Mouse (Mus musculus) CH12.LX (cell line): ENCODE data around the gene Zfp444. TPM values are rescaled to one million over a fixed set of nuclear protein-coding genes. Genes with fewer than 3 reads are reported as not detected.
A peak's percentile ranks its signal among the peaks of the same experiment; 100 is the strongest.
"Not testable (repeated sequence)": the region's sequence is repeated elsewhere in the genome, so short reads cannot be mapped to it uniquely, and the experiment has no call there.

Experiments used
- DNase-seq: peaks from one replicate; pipeline ENCODE4 v3.0.0-alpha.2; 2013; ENCODE audit errors: extremely low read depth
- H3K27ac ChIP-seq: 2 replicates; pipeline ENCODE4 v1.5.1; 2012; ENCODE audit warnings: low read depth, mild to moderate bottlenecking, control low read depth, moderate library complexity; ENCODE audit not compliant: insufficient read depth
- H3K27me3 ChIP-seq: replicated peaks from 2 replicates; pipeline ENCODE3; 2012; ENCODE audit warnings: inconsistent platforms
- H3K36me3 ChIP-seq, 2 experiments: replicated peaks in 1 of 2; 2 replicates each; pipeline versions ENCODE3 to v1.6.1; 2012; ENCODE audit warnings: inconsistent platforms in 1 of 2, low read length in 1 of 2, mild to moderate bottlenecking in 1 of 2, mixed read lengths in 1 of 2, moderate library complexity in 1 of 2; ENCODE audit not compliant: control insufficient read depth in 1 of 2, insufficient read depth in 1 of 2
- H3K4me1 ChIP-seq, 2 experiments: 2 replicates each; pipeline ENCODE4 v1.6.1; 2012; ENCODE audit warnings: inconsistent platforms in 1 of 2, moderate library complexity in 1 of 2; ENCODE audit not compliant: insufficient read depth in 2 of 2, control insufficient read depth in 1 of 2
- H3K4me2 ChIP-seq: 2 replicates; pipeline ENCODE4 v1.6.1; 2012; ENCODE audit warnings: low read depth, mild to moderate bottlenecking, control low read depth; ENCODE audit not compliant: poor library complexity, insufficient read depth, severe bottlenecking
- H3K4me3 ChIP-seq, 3 experiments: fragments of 150-350 bp in 1 of 3; sonication (generic) in 1 of 3; replicated peaks in 1 of 3; 2 replicates each; pipeline versions ENCODE3 to v1.5.1; 2011 to 2012; ENCODE audit warnings: low read depth in 2 of 3, low read length in 2 of 3, mild to moderate bottlenecking in 2 of 3, moderate library complexity in 2 of 3, control low read depth in 1 of 3, improper control_type of control experiment in 1 of 3, inconsistent platforms in 1 of 3, mixed read lengths in 1 of 3; ENCODE audit not compliant: poor library complexity in 1 of 3
- H3K79me2 ChIP-seq: replicated peaks from 2 replicates; pipeline ENCODE4 v1.6.1; 2012; ENCODE audit warnings: mild to moderate bottlenecking, moderate library complexity; ENCODE audit not compliant: control insufficient read depth, poor library complexity, insufficient read depth, severe bottlenecking; ENCODE audit errors: extremely low read depth
- H3K9ac ChIP-seq: 2 replicates; pipeline ENCODE4 v1.6.1; 2012; ENCODE audit warnings: low read depth, mild to moderate bottlenecking, control low read depth, moderate library complexity; ENCODE audit not compliant: insufficient read depth
- H3K9me3 ChIP-seq: replicated peaks from 2 replicates; pipeline ENCODE3; 2012; ENCODE audit warnings: low read length, inconsistent platforms, mixed read lengths
- CHD1 ChIP-seq: IDR thresholded peaks from 2 replicates; pipeline ENCODE4 v1.6.1; 2012; ENCODE audit warnings: low read depth, low read length, improper control_type of control experiment, inconsistent platforms
- CHD2 ChIP-seq: IDR thresholded peaks from 2 replicates; pipeline ENCODE4 v1.6.1; 2011; ENCODE audit warnings: low read length, improper control_type of control experiment
- CTCF ChIP-seq, 2 experiments: IDR thresholded peaks in 1 of 2; conservative IDR thresholded peaks in 1 of 2; 2 replicates each; pipeline ENCODE4 v1.5.1; 2011 to 2012; ENCODE audit warnings: low read depth in 2 of 2, low read length in 2 of 2, improper control_type of control experiment in 1 of 2, inconsistent platforms in 1 of 2, mild to moderate bottlenecking in 1 of 2, moderate library complexity in 1 of 2
- E2F4 ChIP-seq: IDR thresholded peaks from 2 replicates; pipeline ENCODE4 v1.6.1; 2011; ENCODE audit warnings: low read depth, low read length, improper control_type of control experiment; ENCODE audit not compliant: insufficient replicate concordance
- EP300 ChIP-seq: IDR thresholded peaks from 2 replicates; pipeline ENCODE4 v1.6.1; 2011; ENCODE audit warnings: low read length, improper control_type of control experiment
- ETS1 ChIP-seq: conservative IDR thresholded peaks from 2 replicates; pipeline ENCODE4 v1.6.1; 2012; ENCODE audit warnings: low read depth, mild to moderate bottlenecking, inconsistent platforms, low read length, improper control_type of control experiment, moderate library complexity
- GABPA ChIP-seq: IDR thresholded peaks from 2 replicates; pipeline ENCODE4 v1.6.1; 2012; ENCODE audit warnings: low read depth, low read length, improper control_type of control experiment, inconsistent platforms; ENCODE audit not compliant: insufficient replicate concordance
- HCFC1 ChIP-seq: IDR thresholded peaks from 2 replicates; pipeline ENCODE4 v1.6.1; 2012; ENCODE audit warnings: low read depth, mild to moderate bottlenecking, inconsistent platforms, low read length, improper control_type of control experiment
- IRF4 ChIP-seq: IDR thresholded peaks from 2 replicates; pipeline ENCODE4 v1.6.1; 2014; ENCODE audit warnings: low read depth, mild to moderate bottlenecking, inconsistent platforms, low read length, improper control_type of control experiment
- JUN ChIP-seq: IDR thresholded peaks from 2 replicates; pipeline ENCODE4 v1.6.1; 2011; ENCODE audit warnings: low read depth, mild to moderate bottlenecking, low read length, improper control_type of control experiment, moderate library complexity; ENCODE audit not compliant: insufficient read depth
- JUND ChIP-seq: conservative IDR thresholded peaks from 2 replicates; pipeline ENCODE4 v1.6.1; 2011; ENCODE audit warnings: low read depth, low read length, improper control_type of control experiment
- KAT2A ChIP-seq: IDR thresholded peaks from 2 replicates; pipeline ENCODE4 v1.6.1; 2012; ENCODE audit warnings: low read length, improper control_type of control experiment, inconsistent platforms; ENCODE audit not compliant: insufficient replicate concordance
- MAFK ChIP-seq: IDR thresholded peaks from 2 replicates; pipeline ENCODE4 v1.6.1; 2011; ENCODE audit warnings: low read length, improper control_type of control experiment; ENCODE audit not compliant: insufficient replicate concordance
- MEF2A ChIP-seq: IDR thresholded peaks from 2 replicates; pipeline ENCODE4 v1.6.1; 2014; ENCODE audit warnings: low read depth, mild to moderate bottlenecking, inconsistent platforms, low read length, improper control_type of control experiment, borderline replicate concordance
- MXI1 ChIP-seq: IDR thresholded peaks from 2 replicates; pipeline ENCODE4 v1.6.1; 2011; ENCODE audit warnings: mild to moderate bottlenecking, low read depth, low read length, improper control_type of control experiment
- MYC ChIP-seq: IDR thresholded peaks from 2 replicates; pipeline ENCODE4 v1.6.1; 2011; ENCODE audit warnings: low read depth, mild to moderate bottlenecking, improper control_type of control experiment, low read length
- NRF1 ChIP-seq: IDR thresholded peaks from 2 replicates; pipeline ENCODE4 v1.6.1; 2014; ENCODE audit warnings: low read depth, mild to moderate bottlenecking, inconsistent platforms, low read length, improper control_type of control experiment, moderate library complexity
- PAX5 ChIP-seq: IDR thresholded peaks from 2 replicates; pipeline ENCODE4 v1.6.1; 2012; ENCODE audit warnings: low read length, inconsistent platforms, mixed read lengths
- SMC3 ChIP-seq: IDR thresholded peaks from 2 replicates; pipeline ENCODE4 v1.6.1; 2011; ENCODE audit warnings: low read depth, low read length, improper control_type of control experiment
- UBTF ChIP-seq: IDR thresholded peaks from 2 replicates; pipeline ENCODE4 v1.6.1; 2012; ENCODE audit warnings: low read depth, mild to moderate bottlenecking, inconsistent platforms, low read length, improper control_type of control experiment, moderate library complexity
- ZMIZ1 ChIP-seq: IDR thresholded peaks from 2 replicates; pipeline ENCODE4 v1.6.1; 2012; ENCODE audit warnings: low read depth, mild to moderate bottlenecking, inconsistent platforms, low read length, improper control_type of control experiment
- dilution Hi-C: fragments of 300-500 bp; cut with MboI; formaldehyde crosslinking; loops from 2 replicates; pipeline ENCODE4 v1.14.3; 2020; ENCODE audit warnings: low sequenced_read_pairs; ENCODE audit not compliant: extremely low pct_unique_long_range_greater_than_20kb, extremely low pct_ligation_motif_present
- in situ Hi-C: fragments of 300-500 bp; cut with MboI; formaldehyde crosslinking; loops from 3 replicates; pipeline ENCODE4 v1.14.3; 2019; ENCODE audit warnings: low sequenced_read_pairs, low pct_ligation_motif_present, low pct_unique_long_range_greater_than_20kb, mixed read lengths
- polyA plus RNA-seq: library from polyadenylated mRNA; unstranded; fragments of >175 nt; gene quantifications from 2 replicates; pipeline ENCODE4 v1.2.1, GENCODE M21; 2012; ENCODE audit warnings: low read depth; ENCODE audit not compliant: insufficient read length
- total RNA-seq, 2 experiments: library from RNA; depleted of rRNA; stranded (reverse); fragments of 300-350 nt in 1 of 2; fragments of >200 nt in 1 of 2; gene quantifications; 2 replicates each; pipeline ENCODE4 v1.2.3; 2012 to 2014

The Zfp444 gene
- total and polyA plus RNA-seq, 3 experiments = 16.0 to 23.3 (median 18.1) TPM

GRCm38 (mm10) chr7:6228491-6228890 lies 56.5 kb downstream of the Zfp444 start:
- H3K4me3 ChIP-seq, H3K9ac ChIP-seq, H3K79me2 ChIP-seq, H3K4me1 ChIP-seq, in situ Hi-C loops, H3K27ac ChIP-seq, H3K4me2 ChIP-seq, dilution Hi-C loops, H3K36me3 ChIP-seq: not testable (repeated sequence)
- Histone ChIP-seq H3K9me3 (peaks cover 12% of the 10 kb centered on the region), H3K27me3 (peaks cover 39% of the 10 kb centered on the region)
- peak; percentile 34 for DNase-seq
- TF ChIP-seq SMC3 = 0 out of 2 replicates have a peak, but pooled peaks have one; percentile 5
- TF ChIP-seq CTCF (conservative IDR thresholded peaks at IDR 0.05 in 1 of 2, IDR thresholded peaks at IDR 0.05 in 1 of 2; ENCODE audit: low read depth in 2 of 2, low read length in 2 of 2) = peak in 1 of 2 experiments; percentile 50; a peak in 2 of 4 replicates

DNA sequence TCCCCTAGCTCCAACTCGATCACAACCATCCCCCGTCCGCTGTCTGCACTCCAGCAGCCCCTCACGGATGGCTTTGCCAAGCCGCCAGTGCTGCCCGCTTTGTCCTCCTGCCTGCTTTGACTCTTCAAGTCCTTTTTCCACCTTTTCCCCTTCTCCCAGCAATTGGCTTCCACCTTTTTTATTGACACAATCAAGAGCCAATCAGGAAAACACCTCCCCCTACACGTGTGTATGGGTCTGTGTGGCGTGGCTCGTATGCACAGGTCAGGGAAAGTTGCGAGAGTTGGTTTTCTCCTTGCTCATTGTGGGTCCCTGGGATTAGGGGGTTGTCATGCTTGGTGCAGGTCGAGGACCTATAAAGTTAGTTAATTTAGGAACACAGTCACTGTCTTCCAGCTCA lies 67.8 kb downstream of the Zfp444 start:
- Histone ChIP-seq H3K27ac (no peak overlapping the region), H3K27me3 (peaks cover 44% of the 10 kb centered on the region), H3K4me2 (no peak overlapping the region), H3K36me3 (no peaks in the 10 kb centered on the region), H3K9ac (no peak overlapping the region), H3K4me1 (no peaks in the 10 kb centered on the region), H3K4me3 (no peak overlapping the region), H3K9me3 (no peaks in the 10 kb centered on the region), H3K79me2 (no peaks in the 10 kb centered on the region)
- DNase-seq = no peak
- TF ChIP-seq EP300 (no peak), PAX5 (no peak), KAT2A (no peak), GABPA (no peak), MXI1 (no peak), CHD1 (no peak), CHD2 (no peak), MAFK (no peak), HCFC1 (no peak), JUND (no peak), IRF4 (no peak), NRF1 (no peak), JUN (no peak), UBTF (no peak), ZMIZ1 (no peak), MEF2A (no peak), MYC (no peak), ETS1 (no peak), E2F4 (no peak)
- in situ Hi-C loops (no loop called here), dilution Hi-C loops (no loop called here)
